Mouse (Mus musculus) cerebellum, adult 11 months (tissue): ENCODE data around the gene Mrps18c.

Source experiments
- DNase-seq: peaks from one replicate; pipeline ENCODE4 v3.0.0; 2022

Gene Mrps18c

DNA sequence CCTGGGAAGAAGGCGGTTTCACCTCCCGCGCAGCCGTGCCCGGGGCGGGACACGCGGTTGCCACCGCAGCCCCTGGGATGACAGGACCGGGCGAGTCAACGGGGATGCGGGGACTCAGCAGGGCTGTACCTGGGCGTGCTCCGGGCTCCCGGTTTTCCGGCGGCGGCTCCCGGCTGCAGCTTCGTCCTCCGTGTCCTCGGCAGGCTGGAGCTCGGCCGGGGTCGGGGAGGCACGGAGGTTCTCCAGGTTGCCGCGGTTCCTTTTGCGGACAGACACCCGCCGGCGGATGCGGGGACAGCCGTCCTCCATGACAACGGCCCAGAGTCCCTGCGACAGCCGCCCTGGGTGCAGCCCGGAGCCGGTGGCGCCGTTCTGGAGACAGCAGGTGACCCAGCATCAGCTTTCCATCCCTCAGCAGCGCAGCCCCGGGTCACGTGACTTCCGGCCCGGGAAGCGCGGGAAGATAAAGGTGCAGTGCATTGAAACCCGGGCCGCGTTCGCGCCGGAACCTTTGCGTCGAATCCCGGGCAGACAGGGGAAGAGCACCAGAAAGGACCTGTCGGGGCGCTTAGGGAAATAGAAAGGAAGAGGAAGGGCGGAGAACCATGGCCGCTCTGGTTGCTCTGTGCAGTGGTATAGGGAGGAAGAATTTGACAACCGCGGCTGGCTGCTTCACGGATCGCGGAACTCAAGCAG, at the start of gene Mrps18c, which contains the start of gene Helq:
Gene Mrps18c, plus strand, starts transcription at position 463 of the 696 bp plus-strand sequence.
Gene Helq, minus strand, starts transcription at position 434 of the 696 bp plus-strand sequence.
- DNase-seq, result peak; percentile 92

DNA sequence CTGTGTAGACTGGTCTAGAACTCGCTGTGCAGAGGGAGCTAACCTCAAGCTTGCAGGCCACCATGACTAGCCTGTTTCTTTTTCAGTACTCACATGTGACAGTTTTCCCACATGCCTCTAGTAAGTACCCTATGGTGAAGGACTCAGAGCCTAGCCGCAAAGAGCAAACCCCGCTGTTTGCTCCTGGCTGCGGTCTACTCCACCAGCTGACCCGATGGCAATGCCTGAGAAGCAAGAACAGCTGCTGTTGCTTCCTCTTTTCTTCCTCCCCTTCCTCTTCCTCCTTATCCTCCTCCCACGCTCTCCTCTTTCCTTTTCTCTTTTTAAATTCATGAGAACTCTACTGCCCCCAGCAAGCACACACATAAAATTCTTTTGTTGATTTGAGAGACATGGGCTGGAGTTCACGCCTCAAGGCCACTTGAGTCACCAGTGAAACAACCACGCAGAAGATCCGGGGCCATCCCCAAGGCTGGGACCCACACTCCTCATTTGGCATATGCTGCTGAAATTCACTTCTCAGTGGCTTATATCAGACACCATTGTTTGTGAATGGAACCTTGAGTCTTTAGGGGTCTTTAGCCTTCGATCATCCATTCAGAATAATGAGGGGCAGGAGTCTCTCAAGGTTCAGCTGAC, 47.7 kb upstream of the Mrps18c start:
- no peak for DNase-seq

DNA sequence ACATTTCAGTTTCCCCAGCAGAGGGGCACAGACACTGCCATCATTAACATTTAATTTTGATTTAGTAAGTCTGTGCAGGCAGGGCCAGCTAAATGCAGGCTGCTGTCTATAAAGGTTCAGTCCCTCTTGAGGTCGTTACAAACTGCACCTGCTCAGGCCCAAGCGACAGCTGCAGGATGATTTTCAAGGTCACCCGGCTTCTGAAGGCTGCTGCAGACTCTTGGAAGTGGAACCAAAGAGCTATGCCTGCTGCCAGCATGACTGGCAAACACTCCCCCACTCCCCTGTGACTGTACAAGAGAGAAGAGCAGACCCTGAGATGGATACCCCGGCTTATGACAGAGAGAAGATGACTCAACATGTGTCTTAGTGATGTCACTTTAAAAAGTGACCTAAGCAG, 46.8 kb upstream of the Mrps18c start:
- DNase-seq, result no peak

DNA sequence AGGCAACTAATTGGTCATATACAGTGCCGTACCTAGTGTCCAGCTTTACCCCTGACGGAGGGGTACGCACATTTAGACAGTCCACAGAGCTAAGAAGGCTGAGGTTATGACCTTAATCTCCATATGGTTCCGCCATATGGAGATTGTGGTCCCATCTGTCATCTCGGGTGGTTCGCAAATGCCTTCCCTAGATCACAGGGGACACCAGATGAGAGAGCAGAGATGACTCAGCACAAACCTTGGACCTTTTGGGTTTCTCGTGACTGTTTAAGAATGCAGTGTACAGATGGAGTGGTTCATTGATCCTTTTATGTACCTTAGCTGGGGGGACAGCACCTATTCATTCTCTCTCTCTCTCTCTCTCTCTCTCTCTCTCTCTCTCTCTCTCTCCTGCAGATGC, 45.0 kb upstream of the Mrps18c start:
- peak; percentile 23 for DNase-seq

DNA sequence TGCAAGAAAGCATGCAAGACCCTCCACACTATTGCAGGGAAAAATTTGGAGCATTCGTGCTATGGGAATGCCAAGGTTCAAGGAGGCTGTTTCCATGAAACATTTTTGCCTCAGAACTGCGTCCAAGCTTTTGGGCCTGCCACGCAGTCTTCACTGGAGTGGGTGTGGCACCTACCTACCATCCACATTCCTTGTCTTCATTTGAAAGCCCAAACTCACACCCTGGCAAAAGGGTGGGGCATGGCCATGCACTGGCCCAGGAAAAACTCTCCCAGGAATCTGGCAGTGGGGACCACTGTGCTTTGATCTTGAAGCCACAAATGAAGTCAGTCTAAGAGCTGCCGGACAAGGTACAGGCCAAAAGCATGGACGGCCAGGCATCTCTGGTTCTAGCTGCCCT, 40.3 kb upstream of the Mrps18c start:
- DNase-seq, result no peak

DNA sequence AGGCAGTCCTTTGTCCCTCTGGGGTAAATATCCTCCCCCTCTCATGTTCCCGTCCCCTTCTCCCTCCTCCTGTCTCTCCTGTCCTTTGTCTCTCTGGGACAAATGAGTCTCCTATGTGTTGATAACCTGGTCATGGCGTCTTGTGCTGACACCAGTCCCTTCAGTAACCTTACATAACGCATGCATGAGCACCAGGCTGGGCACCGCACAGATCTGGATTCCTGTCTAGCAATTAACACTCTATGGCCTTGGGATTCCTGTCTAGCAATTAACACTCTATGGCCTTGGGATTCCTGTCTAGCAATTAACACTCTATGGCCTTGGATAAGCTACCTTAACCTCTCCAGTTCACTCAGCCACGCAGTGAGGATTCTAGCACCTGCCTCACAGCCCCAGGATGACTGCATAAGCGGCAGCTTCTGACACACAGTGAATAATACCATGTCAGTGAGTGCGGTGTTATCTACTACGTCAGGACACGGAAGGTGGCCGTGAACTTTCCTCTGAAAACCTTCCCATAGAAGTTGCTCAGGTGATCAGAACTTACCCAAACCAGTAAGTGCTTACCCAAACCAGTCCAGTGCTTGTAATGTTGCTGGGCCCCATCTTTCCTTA, 38.3 kb upstream of the Mrps18c start:
- DNase-seq, result no peak

DNA sequence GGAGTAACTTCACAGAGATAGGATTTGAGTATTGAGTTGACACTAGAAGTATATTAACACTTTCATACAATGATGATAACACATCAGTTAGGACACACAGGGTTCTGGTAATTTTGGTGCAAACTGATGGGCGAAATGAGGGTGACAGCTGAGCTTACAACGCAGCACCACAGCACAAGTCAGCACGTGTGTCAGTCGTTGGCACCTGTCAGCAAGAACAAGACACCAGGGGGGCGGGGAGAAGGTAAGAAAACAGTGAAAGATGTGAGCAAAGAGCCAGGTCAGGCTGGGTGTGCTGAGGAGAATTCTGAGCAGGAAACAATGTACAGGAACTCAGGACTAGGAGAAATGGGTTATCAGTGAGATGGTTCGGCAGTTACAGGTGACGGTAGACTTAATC, 36.7 kb upstream of the Mrps18c start:
- no peak for DNase-seq

DNA sequence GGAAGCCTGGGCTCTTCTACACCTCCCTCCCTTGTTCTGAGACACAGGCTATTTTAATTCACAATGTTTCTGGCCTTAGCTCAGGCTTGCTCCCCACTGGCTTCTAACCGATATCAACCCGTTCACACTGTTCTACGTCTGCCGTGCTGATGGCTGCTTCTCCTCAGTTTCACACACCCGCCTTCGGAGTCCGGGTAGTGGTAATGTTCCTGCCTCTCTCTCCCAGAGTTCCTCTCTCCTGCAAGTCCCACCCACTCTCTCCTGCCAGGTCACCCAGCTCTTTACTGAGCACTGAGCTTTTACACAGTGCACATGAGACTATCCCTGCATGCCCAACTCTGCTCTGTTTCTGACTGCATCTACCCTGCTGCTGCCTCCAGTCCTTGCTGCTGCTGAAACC, 32.4 kb upstream of the Mrps18c start:
- no peak for DNase-seq

DNA sequence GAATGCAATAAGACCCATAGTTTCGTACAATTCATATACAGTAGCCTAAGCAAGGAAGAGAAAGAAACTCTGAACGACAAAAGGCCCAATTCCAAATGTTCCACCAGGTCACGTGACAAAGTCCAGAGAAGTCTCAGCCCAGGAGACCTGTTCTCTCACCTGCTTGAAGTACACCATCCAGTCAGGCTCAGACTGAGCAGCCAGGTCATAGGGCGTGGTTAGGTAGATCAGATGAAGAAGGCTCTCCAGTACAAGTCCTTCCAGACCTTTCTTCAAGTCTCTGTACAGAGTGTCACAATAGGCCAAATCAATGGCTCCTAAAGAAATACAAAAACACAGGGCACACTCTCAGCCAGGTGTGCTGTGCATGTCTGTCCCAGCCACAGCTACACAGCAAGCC, 26.9 kb upstream of the Mrps18c start:
- DNase-seq, result no peak

DNA sequence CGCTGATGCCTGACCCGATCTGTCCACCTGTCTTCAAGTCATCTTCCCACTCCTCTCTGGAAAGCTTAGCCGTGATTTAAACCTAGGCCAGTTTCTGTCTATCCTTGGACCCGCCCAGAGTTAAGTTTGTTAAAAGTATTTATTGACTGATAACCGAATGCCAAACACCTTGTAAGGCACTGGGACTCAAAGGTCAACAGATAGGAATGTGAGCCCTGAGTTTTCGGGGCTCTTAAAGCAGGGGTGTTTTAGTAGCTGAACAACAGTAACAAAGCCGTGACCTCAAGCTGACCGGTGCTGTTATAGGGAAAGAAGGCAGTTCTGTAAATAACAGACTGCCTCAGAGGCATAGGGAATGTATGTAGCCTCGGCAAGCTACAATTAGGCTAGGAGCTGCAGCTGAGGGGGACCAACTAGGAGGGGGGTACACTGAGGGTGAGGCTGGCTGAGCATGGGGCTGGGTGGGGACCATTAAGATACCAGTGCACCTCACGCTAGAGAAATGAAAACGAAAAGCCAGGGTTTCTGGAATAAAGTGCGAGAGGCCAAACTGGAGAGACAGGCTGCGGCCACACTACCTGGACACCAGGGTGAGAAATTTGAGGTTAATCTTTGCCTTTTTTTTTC, 22.5 kb upstream of the Mrps18c start:
- no peak for DNase-seq

DNA sequence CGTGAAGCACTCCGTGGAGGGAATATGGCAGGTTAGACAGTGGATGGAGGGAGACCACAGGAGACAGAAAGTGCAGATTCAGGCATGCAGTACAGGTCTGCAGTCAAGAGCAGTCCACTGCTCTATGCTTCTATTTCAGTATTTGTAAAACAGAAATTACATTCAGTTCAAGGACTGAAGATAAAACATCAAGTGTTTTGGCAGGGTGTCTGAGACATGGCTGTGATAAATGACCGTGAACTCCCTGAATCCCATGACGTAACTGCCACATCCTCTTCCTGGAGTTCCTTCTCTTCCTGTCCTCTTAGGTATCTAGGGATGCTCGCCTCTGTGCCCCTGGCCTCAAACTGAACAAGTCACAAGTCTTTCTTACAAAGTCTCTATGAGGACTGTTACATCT, 21.5 kb upstream of the Mrps18c start:
- no peak for DNase-seq

DNA sequence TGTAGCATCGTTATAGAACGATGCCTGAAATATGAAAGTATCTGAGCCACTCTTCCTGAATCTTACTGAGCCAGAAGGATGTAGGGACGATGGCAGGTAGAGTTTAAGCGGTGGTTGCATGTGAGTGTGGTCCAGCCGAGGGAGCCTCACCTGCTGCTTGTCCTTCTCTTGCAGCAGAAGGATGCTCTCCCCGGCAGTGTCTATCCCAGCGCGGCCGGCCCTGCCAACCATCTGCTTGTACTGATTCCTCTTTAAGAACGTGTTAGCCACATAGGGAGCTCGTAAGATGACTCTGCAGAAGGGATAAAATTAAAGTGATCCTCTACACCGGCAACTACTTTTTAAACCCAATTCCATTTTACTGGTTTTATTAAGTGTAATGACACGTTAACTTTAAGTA, 19.4 kb upstream of the Mrps18c start:
- no peak for DNase-seq

DNA sequence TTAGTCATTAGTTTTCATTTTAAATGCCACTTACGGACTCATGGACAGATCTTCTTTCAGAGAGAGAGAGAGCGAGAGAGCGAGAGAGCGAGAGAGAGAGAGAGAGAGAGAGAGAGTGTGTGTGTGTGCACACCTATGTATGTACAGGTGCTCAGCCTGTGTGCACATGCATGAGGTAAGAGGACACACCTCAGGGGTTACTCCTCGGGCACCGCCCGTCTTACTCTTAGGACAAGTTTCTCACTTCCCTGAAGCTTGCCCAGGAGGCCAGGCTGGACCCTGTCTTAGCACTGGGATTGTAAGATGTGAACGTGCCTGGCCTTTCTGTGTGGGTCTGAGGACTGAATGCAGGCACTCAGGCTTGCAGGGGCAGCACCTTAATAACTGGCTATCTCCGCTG, 10.9 kb upstream of the Mrps18c start:
- DNase-seq, result no peak

DNA sequence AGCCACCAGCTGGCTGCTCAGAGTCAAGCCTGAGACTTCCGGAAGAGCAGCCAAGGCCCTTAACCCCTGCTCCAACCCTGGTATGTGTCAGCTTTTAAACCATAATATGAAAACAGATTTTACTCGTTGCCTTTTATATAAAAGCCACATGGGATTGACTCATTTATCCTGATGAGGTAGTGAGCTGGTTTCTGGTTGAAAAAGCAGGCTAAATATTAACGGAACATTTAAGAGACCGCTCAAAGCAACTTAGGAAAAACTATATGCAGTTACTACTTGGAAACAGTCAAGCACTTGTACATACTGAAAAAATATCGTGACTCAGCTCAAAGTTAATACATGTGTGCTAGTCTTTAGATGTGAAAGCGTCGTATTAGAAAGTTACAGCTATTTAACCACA, 6.2 kb upstream of the Mrps18c start:
- DNase-seq, result no peak

DNA sequence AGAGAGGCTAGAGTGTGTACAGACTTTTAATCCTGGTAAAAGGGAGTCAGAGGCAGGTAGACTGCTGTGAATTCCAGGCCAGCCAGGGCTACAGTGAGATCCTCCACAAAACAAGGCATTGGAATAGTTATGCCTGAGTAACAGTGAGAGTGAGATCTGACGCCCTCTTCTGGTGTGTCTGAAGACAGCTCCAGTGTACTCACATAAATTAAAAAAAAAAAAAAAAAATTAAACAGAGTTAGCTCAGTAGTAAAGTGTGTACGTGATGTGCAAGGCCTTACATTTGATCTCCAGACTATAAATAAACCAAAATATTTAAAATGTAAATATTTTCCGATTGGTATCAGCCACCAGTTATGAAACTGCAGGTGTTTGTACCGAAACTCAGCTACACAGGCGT, 4.3 kb upstream of the Mrps18c start:
- DNase-seq, result no peak

DNA sequence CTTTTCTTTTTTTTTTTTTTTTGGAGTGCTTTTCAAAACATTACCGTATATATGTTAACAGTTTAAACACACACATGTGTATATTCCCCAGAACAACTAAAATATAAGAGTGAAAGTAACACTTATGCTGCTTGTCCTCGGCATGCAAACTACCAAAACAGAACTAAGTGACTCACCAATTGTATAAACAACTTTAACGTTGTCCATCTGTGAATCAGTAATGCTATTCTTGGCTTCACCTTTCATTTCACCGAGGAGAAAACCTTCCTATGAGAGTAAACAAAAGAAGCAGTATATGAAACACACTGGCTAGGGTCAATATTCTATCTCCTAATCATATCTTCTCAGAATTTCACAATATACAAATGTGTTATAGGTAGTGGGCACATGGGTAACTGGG, 19.9 kb downstream of the Mrps18c start:
- no peak for DNase-seq

DNA sequence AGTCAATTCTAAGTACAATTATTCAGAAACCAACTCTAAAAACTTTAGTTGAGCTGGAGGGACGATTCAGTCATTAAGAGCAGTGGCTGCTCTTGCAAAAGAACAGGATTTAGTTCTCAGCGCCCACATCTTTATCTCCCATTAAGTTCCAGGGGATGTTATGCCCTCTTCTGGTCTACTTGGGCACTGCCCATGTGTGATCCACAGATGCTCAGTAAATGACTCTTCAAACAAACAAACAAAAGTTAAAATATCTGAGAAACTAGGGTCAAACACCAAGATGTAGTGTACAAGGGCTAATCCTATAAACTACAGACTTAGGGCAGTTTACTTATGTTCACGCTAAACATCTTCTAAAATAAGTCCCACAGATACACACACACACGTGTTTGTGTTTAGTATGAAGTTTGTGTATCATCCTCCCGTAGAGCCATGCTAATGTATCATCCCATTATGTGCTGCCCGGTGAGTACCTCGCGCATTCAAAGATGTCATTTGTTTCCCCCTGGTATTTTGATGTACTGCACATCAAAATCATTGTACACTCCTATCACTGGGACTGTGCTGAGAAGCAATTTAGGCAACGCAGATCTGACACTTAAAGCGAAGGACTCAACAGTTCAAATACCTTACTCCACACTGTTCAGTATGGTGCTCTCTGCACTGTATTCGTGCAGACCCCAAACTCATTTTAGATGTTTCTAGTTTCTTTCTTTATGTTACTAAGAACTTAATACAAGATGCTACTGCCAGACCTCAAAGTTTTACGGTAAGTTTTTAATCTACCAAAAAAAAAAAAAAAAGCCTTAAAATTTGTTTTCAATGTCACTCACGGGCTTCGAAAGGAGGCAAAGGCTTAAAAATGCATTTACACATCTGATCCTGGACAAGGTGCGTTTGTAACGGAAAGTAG, 21.4 kb downstream of the Mrps18c start:
- DNase-seq, result no peak

DNA sequence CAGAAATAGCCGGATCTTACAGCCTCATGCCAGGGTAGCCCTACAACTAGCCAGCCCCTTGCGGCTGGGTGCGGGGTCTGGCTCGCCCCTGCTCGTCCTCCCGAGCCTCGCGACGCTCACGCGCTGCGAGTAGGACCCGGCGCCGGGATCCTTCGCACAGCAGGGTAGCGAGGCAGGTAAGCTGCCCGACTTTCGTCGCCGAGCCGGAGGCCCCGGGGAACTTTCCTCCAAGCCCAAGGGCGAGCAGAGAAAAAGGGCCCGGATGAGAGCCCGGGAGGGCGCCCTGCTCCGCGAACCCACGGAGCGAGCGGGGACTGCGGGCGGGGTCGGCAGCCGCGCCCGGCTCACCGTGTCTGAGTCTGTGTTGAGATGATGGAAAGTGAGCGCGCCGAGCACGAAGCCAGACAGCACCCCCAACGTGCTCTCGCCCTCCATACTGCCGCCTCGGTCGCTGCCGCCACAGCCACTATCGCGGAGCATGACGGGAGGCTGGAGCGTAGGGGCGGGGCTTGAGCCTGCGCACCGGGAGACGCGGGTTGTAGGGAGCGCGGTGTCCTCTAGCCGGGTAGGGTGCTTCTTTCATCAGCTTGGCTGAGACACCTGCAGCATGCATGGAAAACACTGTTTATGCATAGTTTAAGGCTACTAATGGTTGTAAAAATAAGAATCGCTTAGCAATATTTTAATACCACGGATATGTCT, 22.2 kb downstream of the Mrps18c start, which contains the start of gene Abraxas1:
Gene Abraxas1, minus strand, starts transcription at position 483 of the 702 bp plus-strand sequence.
- peak; percentile 82 for DNase-seq

DNA sequence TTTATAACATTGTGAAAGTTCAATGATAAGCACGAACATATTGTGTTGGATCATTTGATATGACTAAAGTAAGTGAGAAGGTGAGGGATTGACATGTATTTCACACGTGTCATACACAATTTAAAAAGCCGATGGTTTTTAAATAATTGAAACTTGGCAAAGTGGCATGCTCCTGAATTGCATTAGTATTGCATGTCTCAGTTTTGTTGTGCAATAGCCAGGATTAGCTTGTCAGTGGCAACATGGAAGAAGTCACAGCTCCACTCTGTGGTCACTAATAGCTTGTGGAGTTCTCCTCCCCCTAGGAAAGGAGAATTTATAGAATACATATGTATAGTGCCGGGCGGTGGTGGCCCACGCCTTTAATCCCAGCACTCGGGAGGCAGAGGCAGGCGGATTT, 22.9 kb downstream of the Mrps18c start:
- no peak for DNase-seq

DNA sequence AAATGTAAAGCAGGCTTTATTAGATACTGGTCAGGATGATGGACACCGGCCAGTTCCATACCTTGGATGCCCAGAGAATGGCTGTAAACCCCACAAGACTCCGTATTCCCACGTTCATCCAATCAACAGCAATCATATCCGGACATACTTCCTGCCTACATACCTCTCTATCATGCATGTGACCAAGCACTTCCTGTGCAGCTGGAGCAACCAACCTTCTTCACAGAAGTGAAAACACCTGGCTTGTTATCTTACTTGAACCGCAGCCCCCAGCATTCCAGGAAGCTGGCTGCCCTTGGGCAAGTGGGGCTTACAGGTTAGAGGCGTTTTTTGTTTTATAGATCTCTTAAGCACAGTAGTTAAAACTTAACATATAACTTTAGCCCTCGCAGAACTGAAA, 24.4 kb downstream of the Mrps18c start:
- DNase-seq, result no peak

DNA sequence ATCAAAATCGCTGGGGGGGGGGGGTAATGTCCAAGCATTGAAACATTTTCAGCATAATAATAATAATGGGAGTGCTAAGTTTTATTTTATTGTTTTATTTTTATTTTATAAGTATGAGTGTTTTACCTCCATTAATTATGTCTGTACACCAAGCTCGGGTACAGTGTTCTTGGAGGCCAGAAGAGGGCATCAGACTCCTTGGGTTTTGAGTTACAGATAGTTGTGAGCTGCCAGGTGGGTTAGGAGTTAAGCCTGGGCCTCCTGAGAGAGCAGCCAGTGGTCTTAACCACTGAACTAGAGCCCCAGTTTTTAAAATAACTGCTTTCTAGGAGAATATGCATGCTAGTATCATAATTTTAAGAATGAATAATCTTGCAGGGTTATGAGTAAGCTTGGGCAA, 27.5 kb downstream of the Mrps18c start:
- DNase-seq, result no peak

DNA sequence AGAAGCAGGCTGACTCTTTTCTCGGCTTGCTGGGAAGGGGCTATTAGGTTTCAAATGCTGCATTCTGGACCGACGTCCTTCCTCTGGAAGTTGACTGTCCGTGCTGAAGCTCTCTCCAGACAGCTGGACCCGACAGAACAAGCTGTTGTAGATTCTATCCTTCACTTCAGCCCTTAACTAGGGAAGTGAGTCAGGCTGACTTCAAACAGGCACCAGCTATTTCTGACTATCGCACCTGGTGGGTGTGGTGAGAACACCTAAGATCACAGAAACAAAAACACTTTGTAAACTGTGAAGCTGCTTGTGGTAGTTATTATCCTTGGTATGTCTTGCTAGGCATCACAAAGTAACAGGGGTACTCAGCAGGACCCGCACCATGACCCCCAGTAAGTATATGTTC, 28.1 kb downstream of the Mrps18c start:
- no peak for DNase-seq
